Mouse (Mus musculus) ES-CJ7 (cell line): ENCODE results near the gene Fam117a.

Source experiments
- DNase-seq: peaks from one replicate; pipeline ENCODE4 v3.0.0; 2011; ENCODE audit warnings: low read depth, low spot score

Gene Fam117a

GRCm38 (mm10) chr11:95420880-95421435 lies 84.1 kb downstream of the Fam117a start:
- no peak for DNase-seq

- peak; percentile 72 for DNase-seq
Observed at GRCm38 (mm10) chr11:95423505-95423904, 86.7 kb downstream of the Fam117a start.

- DNase-seq: no peak
Observed at GRCm38 (mm10) chr11:95431344-95431743, 94.5 kb downstream of the Fam117a start.
